Mouse (Mus musculus) subcutaneous adipose tissue, adult 2 months (tissue): ENCODE data around the gene Me1. TPM values are rescaled to one million over a fixed set of nuclear protein-coding genes. Genes with fewer than 3 reads are reported as not detected.

ENCODE experiments used
- polyA plus RNA-seq: library from polyadenylated mRNA; depleted of rRNA; stranded (reverse); fragments of >200 nt; gene quantifications from 2 replicates; pipeline ENCODE4 v1.2.3, GENCODE M21; 2012; ENCODE audit warnings: low replicate concordance; rRNA removed

Me1 gene
- polyA plus RNA-seq = 557 and 561 TPM in 2 replicates

DNA sequence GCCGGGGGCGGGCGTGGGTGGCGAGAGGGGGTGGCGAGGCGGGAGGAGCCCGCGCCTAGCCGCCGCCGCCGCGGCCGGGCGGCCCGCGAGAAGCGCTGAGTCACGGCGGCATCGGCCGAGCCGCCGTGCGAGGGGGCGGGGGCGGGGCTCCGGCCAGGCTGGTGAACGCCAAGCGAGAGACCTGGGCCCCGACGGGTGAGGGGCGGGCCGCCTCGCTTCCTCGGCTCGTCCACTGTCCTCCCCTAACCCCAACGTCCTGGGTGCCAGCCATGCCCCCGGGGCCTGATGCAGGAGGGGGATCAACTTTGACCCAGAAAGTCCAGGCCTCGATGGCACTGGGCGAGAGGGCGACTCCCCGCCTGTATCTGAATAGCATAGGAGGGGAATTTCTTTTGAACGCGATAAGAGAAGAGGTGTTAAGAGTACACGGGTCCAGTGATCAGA is at the start of gene Me1:
TSS of gene Me1 (minus strand) at position 136 of the 444 bp plus-strand sequence.

DNA sequence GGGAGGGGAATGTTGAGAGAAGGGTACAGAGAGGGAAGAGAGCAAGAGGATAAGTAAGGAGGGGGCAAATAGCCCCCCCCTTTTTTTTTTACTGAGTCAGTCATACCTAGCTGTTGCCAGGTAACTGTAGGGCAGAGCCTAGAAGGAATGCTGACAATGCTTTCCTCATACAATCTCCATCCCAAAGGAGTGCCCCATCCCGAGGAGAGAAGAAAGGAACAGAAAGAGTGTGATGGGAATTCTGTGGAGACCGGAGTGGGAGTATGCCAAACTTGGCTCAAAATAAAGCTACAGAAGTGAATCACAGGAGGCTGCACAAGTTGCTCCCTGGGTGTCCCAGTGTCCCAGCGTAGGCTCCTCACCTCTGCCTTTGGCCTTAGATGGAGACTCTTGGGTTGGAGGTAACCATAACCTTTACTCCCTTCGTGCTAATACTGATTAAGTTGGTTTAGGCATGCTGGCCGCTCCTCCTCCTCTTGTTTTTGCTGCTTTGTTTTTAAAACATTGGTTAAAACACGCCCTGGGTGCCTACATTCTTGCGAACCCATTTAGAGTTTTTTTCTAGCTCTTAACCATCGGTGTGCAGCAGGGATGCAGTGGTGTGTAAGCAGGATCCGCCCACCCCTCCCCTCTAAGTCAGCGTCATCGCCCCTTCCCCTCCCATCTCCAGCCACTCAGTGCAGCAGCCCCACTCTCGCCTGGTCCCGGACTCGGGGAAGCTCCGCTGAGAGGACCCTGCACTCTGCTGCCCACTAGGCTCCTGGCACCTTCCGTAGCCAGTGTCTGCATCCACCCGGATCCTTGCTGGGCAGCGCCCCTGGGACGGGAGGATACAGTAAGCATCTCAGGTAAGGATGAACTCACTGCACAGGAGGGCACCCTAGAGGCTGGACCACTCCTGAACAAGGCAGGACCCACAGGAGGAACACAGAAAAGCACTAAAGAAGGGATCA is 47.5 kb upstream of the Me1 start, which contains the start of gene Prss35:
TSS of gene Prss35 (plus strand) at position 691 of the 953 bp plus-strand sequence.

DNA sequence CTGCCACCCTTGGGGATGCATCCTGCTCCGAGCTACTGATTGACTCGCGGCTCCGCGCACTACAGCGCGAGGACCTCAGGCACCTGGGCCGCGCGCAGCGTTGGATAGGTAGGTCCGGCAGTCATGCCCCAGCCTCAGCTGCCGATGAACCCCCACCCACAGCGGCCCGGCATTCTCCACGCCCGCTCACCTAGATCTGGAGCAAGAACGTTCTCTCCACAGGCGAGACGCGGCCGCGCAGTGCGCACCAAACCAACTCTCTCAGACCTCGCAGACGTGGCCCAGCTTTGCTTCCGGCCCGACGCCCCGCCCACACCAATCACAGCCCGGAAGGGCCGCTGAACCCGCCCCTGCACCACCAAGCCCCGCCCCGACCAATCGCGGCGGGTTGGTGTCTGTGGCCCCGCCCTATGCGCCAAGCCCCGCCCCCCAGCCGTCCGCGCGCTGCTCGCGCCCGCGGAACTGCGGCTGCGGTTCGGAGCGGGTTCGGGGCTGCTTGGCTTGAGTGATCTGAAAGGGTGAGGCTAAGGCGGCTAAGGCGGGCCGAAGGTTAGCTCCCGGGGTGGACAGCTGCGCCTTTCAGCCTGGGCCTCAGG is 124.1 kb downstream of the Me1 start, which contains the start of the genes Pgm3 and Rwdd2a:
TSS of gene Pgm3 (minus strand) at position 303 of the 596 bp plus-strand sequence.
TSS of gene Rwdd2a (plus strand) at position 452 of the 596 bp plus-strand sequence.

Other genes with a start within 250 kb of the Me1 start
- gene Ube2cbp, start 231.0 kb downstream of the Me1 start, polyA plus RNA-seq = 0.54 and 2.7 TPM in 2 replicates
- 14.0 and 18.3 TPM in 2 replicates for gene Dop1a, start 228.8 kb downstream of the Me1 start, polyA plus RNA-seq
- gene Pgm3, start 124.1 kb downstream of the Me1 start, polyA plus RNA-seq = 6.7 and 7.0 TPM in 2 replicates
- gene Rwdd2a, start 124.0 kb downstream of the Me1 start, polyA plus RNA-seq = 1.2 and 1.5 TPM in 2 replicates
- 0.11 and 0.18 TPM in 2 replicates for gene Prss35, start 47.7 kb upstream of the Me1 start, polyA plus RNA-seq
- gene Snap91, start 184.7 kb upstream of the Me1 start, polyA plus RNA-seq = 0.03 TPM in 1 of 2 replicates, not detected in the other